Mouse (Mus musculus) erythroid progenitor cell, adult 5-6 weeks (primary cell): ENCODE results near the gene Sptbn4. TPM values are rescaled to one million over a fixed set of nuclear protein-coding genes. Genes with fewer than 3 reads are reported as not detected.

Experiments used
- ATAC-seq: replicated peaks from 2 replicates; pipeline ENCODE4 v1.8.0; 2016; ENCODE audit warnings: moderate number of reproducible peaks, mild to moderate bottlenecking, moderate TSS enrichment, inconsistent platforms; ENCODE audit not compliant: poor library complexity, low FRiP score, severe bottlenecking
- total RNA-seq, 2 experiments: library from RNA; stranded (forward) in 1 of 2; stranded (reverse) in 1 of 2; fragments of 150-400 nt in 1 of 2; fragments of 186-747, 209-891 nt in 1 of 2; gene quantifications; 2 replicates each; pipeline versions ENCODE4 v1.2.3 to v1.2.4; 2015 to 2017; ENCODE audit warnings: low replicate concordance in 2 of 2

The Sptbn4 gene
- total RNA-seq, 2 experiments from 2014 or later, result 0.08 TPM; not detected in 1

- ATAC-seq, result no peak
Observed at GRCm38 (mm10) chr7:27331541-27331851, 116.0 kb downstream of the Sptbn4 start.

DNA sequence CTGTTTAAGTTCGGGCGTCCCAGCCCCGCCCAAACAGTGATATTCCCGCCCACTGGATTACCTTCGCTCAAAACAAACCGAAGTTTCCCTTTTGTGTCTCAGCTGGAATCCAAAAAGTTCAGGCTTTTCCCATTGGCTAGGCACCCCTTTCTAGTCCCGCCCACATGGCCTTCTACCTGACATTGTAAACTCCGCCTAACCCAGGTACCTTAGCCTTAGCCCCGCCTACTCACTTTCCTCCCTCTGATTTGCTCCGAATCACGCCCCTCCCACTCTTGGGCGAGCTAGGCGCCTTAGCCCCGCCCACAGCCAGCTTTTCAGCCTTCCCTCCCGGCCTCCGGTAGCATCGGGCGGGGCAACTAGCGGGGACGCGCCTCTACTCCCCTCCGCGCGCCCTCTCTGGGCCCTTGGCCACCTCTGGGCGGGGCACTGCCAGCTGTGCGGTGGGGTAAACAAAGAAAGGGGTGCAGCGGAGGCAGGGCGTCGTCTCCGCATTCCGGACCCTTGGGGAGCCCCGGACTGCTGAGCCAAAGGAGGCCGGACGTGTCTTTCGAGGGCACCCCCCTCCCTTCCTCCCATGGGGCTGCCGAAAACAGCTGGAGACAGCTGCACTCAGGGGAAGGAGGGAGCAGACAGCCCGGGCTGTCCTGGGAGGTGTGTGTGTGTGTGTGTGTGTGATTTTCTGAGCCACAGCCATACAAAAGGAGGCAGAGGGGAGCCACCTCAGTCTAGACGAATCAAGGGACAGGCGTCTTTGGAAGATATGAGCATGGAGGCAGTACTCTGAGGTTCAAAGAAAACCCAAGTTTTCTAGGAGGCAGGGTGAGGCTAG lies 116.6 kb downstream of the Sptbn4 start:
- peak; percentile 65 for ATAC-seq

DNA sequence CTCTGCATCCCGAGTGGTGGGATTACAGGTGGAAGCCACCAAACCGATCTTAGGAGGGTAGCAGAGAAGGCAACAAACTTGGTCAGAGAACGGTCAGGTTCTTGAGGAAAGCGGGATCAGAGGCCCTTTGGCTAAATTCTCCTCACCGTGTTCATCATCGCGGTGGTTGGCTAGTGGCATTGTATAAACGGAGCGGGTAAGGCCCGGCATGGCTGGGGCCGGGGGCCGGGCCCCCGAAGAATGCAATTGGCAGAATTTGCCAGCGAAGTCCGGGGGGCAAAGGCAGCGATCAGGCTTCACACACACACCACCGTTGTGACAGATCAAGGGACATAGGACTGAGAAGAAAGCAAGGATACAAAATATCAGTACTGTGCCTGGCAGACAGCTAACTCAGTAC lies 117.5 kb downstream of the Sptbn4 start:
- ATAC-seq, result no peak

- ATAC-seq, result no peak
Observed at GRCm38 (mm10) chr7:27329326-27329947, 118.0 kb downstream of the Sptbn4 start.

- no peak for ATAC-seq
Observed at GRCm38 (mm10) chr7:27328648-27329047, 118.8 kb downstream of the Sptbn4 start.

GRCm38 (mm10) chr7:27328161-27328560 lies 119.3 kb downstream of the Sptbn4 start:
- no peak for ATAC-seq

DNA sequence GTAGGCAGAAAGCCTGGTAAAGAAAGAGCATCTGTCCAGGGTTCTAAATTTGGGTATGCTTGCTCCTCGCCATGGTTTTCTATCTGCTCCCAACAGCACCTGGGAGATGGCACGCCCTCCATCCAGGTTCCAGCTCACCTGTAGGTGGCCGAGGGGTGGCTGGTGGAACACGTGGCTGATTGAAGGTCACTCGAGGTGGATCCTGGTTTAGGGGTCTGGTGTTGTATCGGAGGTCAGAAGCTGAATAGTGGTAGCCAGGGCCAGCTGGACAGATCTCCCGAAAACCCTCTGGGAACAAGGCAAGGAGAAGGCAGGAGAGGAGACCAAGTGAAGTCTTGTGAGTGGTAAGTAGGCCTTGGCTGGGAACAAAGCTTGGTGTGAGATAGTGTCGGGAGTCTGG lies 120.0 kb downstream of the Sptbn4 start:
- no peak for ATAC-seq

DNA sequence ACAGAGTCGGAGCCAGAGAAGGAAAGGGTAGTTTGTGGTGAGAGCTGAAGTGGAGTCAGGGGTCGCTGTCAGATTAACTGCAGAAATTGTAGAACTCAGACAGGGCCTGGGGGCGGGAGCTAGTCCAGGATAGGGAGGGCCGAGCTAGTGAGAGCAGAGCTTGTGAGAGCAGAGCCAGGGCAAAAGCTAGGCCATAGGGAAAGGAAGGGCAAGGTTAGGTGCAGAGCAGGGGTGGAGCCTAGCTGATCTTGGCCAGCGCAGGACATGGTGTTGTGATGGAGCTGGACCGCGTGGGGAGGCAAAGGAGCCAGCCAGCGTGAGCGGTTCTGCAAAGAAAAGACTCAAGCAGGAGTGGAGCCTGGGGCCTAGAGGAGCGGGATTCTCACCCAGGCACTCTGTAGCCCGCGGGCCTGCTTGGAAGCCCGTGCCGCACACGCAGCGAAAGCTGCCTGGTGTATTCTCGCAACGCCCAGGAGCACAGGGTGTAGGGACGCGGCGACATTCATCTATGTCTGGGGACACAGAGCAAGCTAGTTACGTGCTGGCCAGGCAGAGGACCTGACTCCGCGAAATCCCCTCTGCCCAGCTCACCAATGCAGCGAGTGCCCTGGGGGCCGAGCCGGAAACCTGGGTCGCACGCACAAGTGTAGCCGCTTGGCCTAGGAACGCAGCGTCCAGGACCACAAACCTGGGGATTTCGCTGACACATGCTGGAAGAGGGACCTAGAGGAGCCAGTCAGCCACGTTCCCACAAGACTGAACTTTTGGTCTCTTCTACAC lies 121.2 kb downstream of the Sptbn4 start:
- ATAC-seq, result no peak

GRCm38 (mm10) chr7:27325697-27326096 lies 121.8 kb downstream of the Sptbn4 start:
- no peak for ATAC-seq

DNA sequence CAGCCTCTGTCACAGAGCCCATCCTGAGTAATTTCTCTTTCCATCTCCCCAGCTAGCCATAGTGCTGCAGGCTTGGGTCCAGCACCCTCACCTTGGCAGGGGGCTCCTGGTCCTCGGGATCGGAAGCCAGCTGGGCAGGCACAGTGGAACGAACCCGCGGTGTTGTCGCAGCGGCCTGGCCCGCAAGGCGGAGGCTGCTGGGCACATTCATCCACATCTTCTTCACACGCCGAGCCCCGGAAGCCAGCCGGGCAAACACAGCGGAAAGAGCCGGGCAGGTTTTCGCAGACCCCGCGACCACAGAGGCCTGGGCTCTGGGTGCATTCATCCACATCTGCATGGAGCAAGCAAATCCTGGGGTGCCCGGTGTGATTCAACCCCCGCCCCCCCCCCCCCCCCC lies 122.6 kb downstream of the Sptbn4 start:
- ATAC-seq, result no peak

DNA sequence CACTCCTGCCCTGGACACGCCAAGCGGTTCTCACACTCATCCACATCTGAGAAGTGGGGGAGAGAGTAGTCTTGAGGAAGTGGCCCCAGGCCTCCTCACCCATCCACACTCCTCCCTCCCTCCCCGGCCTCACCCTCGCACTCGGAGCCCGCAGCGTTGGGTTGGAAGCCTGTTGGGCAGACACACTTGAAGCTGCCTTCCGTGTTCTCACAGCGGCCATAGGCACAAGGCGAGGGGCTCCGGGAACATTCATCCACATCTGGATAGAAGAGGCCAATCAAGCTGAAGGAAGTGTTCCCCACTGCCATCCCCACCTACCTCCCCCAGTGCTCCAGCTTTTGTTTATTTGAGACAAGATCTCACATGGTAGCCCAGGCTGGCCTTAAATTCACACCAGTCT lies 123.3 kb downstream of the Sptbn4 start:
- ATAC-seq, result no peak

DNA sequence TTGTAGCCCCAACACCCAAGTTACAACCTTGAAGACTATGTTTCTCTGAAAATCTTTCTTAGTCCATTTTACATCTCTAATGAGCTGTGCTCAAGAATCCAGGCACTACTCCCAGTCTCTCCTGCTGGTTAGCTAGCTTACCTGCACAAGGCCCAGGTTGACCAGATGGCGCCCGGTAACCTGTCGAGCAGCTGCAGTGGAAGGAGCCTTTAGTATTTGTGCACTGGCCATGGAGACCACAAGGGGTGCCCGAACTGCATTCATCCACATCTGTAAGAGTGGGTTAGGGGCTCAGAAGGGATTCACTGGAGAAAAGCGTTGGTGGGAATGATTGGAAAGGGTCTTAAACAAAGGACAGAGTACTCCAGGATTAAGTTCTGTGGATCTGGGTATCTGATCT lies 124.5 kb downstream of the Sptbn4 start:
- ATAC-seq, result no peak

GRCm38 (mm10) chr7:27322291-27322690 lies 125.2 kb downstream of the Sptbn4 start:
- ATAC-seq, result no peak

- ATAC-seq, result no peak
Observed at GRCm38 (mm10) chr7:27319411-27319810, 128.1 kb downstream of the Sptbn4 start.

GRCm38 (mm10) chr7:27315958-27316357 lies 131.5 kb downstream of the Sptbn4 start:
- no peak for ATAC-seq

DNA sequence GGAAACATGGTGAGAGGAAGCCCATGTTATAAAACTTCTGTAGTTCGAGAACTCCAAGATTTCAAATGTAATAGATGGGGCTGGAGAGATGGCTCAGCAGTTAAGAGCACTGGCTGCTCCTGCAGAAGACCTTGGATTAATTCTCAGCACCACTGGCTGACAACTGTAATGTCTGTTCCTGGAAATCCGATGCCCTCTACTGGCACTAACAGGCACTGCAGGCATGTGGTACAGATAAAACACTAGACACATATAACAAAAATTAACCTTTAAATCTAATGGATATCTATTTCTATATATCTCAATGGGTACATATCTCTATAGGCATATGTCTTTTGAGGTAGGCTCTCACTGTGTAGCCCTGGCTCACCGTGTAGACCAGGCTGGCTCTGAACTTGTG lies 133.1 kb downstream of the Sptbn4 start:
- ATAC-seq, result no peak

DNA sequence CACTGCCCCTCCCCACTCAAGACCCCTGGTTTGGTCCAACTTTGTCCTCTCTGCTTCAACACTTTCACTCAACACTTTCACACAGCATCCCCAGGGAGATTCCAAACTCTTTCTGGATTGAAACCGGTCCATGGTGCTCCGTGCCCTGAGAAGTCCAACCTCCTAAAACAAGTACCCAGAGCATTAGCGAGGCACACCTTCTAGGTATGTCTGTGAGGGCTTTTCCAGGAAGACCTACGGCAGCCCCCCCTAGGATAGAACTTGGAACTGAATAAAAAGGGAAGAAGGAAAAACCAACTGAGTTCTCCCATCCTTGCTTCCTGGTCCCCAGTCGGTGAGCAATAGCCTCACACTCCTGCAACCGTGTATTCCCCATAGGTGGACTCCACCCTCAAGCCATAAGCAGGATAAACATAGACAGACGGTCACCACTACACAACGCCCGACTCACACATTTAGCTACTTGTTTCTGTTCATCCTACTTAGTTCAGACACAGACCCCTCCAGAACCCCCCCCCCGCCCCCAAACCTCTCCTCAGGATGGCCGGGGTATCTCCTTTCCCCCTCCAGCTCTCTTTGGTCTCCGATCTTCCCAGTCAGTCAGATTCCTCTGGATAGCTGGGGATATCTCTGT lies 135.7 kb downstream of the Sptbn4 start:
- no peak for ATAC-seq

DNA sequence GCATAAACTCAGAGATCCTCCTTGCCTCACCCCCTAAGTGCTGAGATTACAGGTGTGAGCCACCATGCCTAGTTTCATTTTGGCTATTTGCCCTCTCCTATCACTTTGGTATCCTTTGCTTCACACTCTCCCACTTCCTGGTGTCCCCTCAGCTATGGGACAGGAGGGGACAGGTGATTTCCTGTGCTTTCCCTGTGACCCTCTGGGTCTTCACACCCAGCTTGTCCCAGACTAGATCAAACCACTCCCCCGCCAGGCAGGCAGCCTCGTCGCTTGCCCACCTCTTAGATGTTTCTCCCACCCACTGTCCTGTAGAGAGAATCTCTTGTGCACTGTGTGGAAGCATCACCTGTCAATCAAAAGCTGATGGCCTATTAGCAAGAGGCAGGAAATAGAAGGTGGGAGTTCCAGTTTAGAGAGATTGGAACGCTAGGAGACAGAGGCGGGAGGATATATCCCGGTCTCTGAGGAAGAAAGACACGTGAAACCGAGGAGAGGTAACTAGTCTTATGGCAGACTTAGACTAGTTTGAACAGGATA lies 136.4 kb downstream of the Sptbn4 start:
- no peak for ATAC-seq

DNA sequence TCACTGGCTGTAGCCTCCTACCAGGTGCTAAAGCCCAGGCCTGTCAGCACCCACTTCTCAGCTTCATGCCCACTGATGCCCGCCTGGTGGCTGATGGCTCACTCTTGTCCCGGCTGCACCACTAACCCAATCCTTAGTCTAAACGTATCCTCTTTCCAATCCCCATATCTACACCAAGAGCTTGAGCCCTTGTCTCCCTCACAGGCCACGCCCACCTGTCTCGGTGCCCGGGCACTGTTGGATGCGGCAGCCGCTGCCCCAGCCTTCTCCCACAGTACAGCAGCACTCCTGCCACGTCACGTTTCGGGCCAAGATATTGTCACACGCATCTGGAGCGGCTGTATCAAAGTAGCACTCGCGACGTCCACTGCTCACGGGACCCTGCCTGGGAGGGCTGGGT lies 137.2 kb downstream of the Sptbn4 start:
- 0 out of 2 replicates have a peak, but pooled peaks have one; percentile 42 for ATAC-seq

DNA sequence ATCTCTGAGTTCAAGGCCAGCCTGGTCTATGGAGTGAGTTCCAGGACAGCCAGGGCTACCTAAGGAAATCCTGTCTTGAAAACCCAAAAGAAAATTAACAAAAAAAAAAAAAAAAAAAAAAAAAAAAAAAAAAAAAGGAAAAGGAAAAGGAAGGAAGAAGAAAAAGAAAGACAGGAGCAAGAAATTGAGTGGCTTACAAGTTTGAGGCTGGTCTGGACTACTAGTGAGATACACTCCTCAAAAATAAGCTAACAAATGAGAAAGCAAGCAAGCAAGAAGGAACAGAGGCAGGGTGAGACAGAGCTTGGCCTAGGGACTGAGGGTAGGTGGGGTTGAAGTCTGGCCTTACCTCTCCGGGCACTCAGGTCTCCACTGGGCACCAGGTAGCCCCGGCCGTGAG lies 137.7 kb downstream of the Sptbn4 start:
- no peak for ATAC-seq
